Mouse (Mus musculus): Measurements from ENCODE around the gene Pgs1. TPM values are rescaled to one million over a fixed set of nuclear protein-coding genes. Genes with fewer than 3 reads are reported as not detected.

Gene Pgs1
- polyA plus RNA-seq, 1 experiment from 2014 or later = 43.1 TPM

- Histone ChIP-seq H3K9me3 (replicated peaks; ENCODE audit: control insufficient read depth, low read length) (no peaks in the 10 kb centered on the region), H3K36me3 (ENCODE audit: control insufficient read depth, insufficient read depth, low read length) (peaks cover 3% of the 10 kb centered on the region; the same call in 1 of the 2 replicates), H3K4me1 (ENCODE audit: control insufficient read depth, insufficient read depth, low read length) (peaks cover 35% of the 10 kb centered on the region), H3K4me3 (ENCODE audit: low read depth, low read length) (no peak overlapping the region), H3K27me3 (replicated peaks; ENCODE audit: control insufficient read depth, insufficient read depth, low read length) (no peaks in the 10 kb centered on the region), H3K4me2 (ENCODE audit: low read length) (no peak overlapping the region), H3K27ac (ENCODE audit: low read depth, low read length) (no peak overlapping the region), H3K9ac (ENCODE audit: low read length) (no peak overlapping the region)
- DNase-seq (ENCODE audit: low spot score) = no peak
- ATAC-seq = no peak
- WGBS = 54% methylated on average over 2 of the region's 2 CpGs
Measured at GRCm38 (mm10) chr11:117971646-117972242, 14.3 kb upstream of the Pgs1 start.

GRCm38 (mm10) chr11:117972656-117973558 lies 13.2 kb upstream of the Pgs1 start:
- Histone ChIP-seq H3K9ac (ENCODE audit: low read length) (no peak overlapping the region), H3K9me3 (replicated peaks; ENCODE audit: control insufficient read depth, low read length) (no peaks in the 10 kb centered on the region), H3K4me1 (ENCODE audit: control insufficient read depth, insufficient read depth, low read length) (peaks cover 24% of the 10 kb centered on the region), H3K4me2 (ENCODE audit: low read length) (no peak overlapping the region), H3K27ac (ENCODE audit: low read depth, low read length) (no peak overlapping the region), H3K4me3 (ENCODE audit: low read depth, low read length) (no peak overlapping the region), H3K27me3 (replicated peaks; ENCODE audit: control insufficient read depth, insufficient read depth, low read length) (no peaks in the 10 kb centered on the region), H3K36me3 (ENCODE audit: control insufficient read depth, insufficient read depth, low read length) (no peaks in the 10 kb centered on the region)
- DNase-seq (ENCODE audit: low spot score) = no peak
- WGBS = 60% methylated on average over 11 of the region's 11 CpGs
- no peak for ATAC-seq

GRCm38 (mm10) chr11:117973569-117973968 lies 12.5 kb upstream of the Pgs1 start:
- DNase-seq (ENCODE audit: low spot score) (no peak), ATAC-seq (no peak)
- Histone ChIP-seq H3K36me3 (ENCODE audit: control insufficient read depth, insufficient read depth, low read length) (no peaks in the 10 kb centered on the region), H3K4me3 (ENCODE audit: low read depth, low read length) (no peak overlapping the region), H3K4me2 (ENCODE audit: low read length) (no peak overlapping the region), H3K27me3 (replicated peaks; ENCODE audit: control insufficient read depth, insufficient read depth, low read length) (no peaks in the 10 kb centered on the region), H3K4me1 (ENCODE audit: control insufficient read depth, insufficient read depth, low read length) (peaks cover 21% of the 10 kb centered on the region), H3K27ac (ENCODE audit: low read depth, low read length) (no peak overlapping the region), H3K9ac (ENCODE audit: low read length) (no peak overlapping the region), H3K9me3 (replicated peaks; ENCODE audit: control insufficient read depth, low read length) (no peaks in the 10 kb centered on the region)
- WGBS = 48% methylated on average over 5 of the region's 5 CpGs

- Histone ChIP-seq H3K4me3 (ENCODE audit: low read depth, low read length) (no peak overlapping the region), H3K4me2 (ENCODE audit: low read length) (no peak overlapping the region), H3K4me1 (ENCODE audit: control insufficient read depth, insufficient read depth, low read length) (peaks cover 21% of the 10 kb centered on the region), H3K27me3 (replicated peaks; ENCODE audit: control insufficient read depth, insufficient read depth, low read length) (no peaks in the 10 kb centered on the region), H3K36me3 (ENCODE audit: control insufficient read depth, insufficient read depth, low read length) (no peaks in the 10 kb centered on the region), H3K9me3 (replicated peaks; ENCODE audit: control insufficient read depth, low read length) (no peaks in the 10 kb centered on the region), H3K27ac (ENCODE audit: low read depth, low read length) (no peak overlapping the region), H3K9ac (ENCODE audit: low read length) (no peak overlapping the region)
- no peak for DNase-seq (ENCODE audit: low spot score)
- WGBS = 32% methylated on average over 14 of the region's 14 CpGs
- no peak for ATAC-seq
Measured at GRCm38 (mm10) chr11:117974327-117975125, 11.6 kb upstream of the Pgs1 start.

- peak; percentile 30; the same call in 1 of the 2 replicates for ATAC-seq
- peak overlapping the region; percentile 71; the same call in 1 of the 2 replicates for H3K27ac ChIP-seq (ENCODE audit: low read depth, low read length)
- DNase-seq (ENCODE audit: low spot score) = peak; percentile 47
Measured at GRCm38 (mm10) chr11:117975211-117975967, 10.7 kb upstream of the Pgs1 start.

GRCm38 (mm10) chr11:117976081-117976582 lies 10.0 kb upstream of the Pgs1 start:
- 0 out of 2 replicates have a peak overlapping the region, but pooled peaks have one; percentile 17 for H3K9ac ChIP-seq (ENCODE audit: low read length)
- H3K4me2 ChIP-seq (ENCODE audit: low read length) = peak overlapping the region; percentile 12; the same call in 1 of the 2 replicates

More at GRCm38 (mm10) chr11:117975211-117975967, 10.7 kb upstream of the Pgs1 start:
- no peak overlapping the region for H3K4me3 ChIP-seq (ENCODE audit: low read depth, low read length)
- 2% methylated on average over 18 of the region's 18 CpGs for WGBS
- H3K27me3 ChIP-seq (replicated peaks; ENCODE audit: control insufficient read depth, insufficient read depth, low read length) = no peaks in the 10 kb centered on the region
- peaks cover 19% of the 10 kb centered on the region for H3K4me1 ChIP-seq (ENCODE audit: control insufficient read depth, insufficient read depth, low read length)
- H3K9ac ChIP-seq (ENCODE audit: low read length) = 0 out of 2 replicates have a peak overlapping the region, but pooled peaks have one; percentile 17
- H3K36me3 ChIP-seq (ENCODE audit: control insufficient read depth, insufficient read depth, low read length) = no peaks in the 10 kb centered on the region
- H3K9me3 ChIP-seq (replicated peaks; ENCODE audit: control insufficient read depth, low read length) = no peaks in the 10 kb centered on the region
- peak overlapping the region; percentile 12; the same call in 1 of the 2 replicates for H3K4me2 ChIP-seq (ENCODE audit: low read length)

GRCm38 (mm10) chr11:117977694-117978360 lies 8.3 kb upstream of the Pgs1 start:
- no peak for ATAC-seq

More at GRCm38 (mm10) chr11:117976081-117976582, 10.0 kb upstream of the Pgs1 start:
- Histone ChIP-seq H3K36me3 (ENCODE audit: control insufficient read depth, insufficient read depth, low read length) (no peaks in the 10 kb centered on the region), H3K27ac (ENCODE audit: low read depth, low read length) (peak overlapping the region; percentile 71; the same call in 1 of the 2 replicates), H3K4me3 (ENCODE audit: low read depth, low read length) (no peak overlapping the region), H3K9me3 (replicated peaks; ENCODE audit: control insufficient read depth, low read length) (no peaks in the 10 kb centered on the region), H3K27me3 (replicated peaks; ENCODE audit: control insufficient read depth, insufficient read depth, low read length) (no peaks in the 10 kb centered on the region), H3K4me1 (ENCODE audit: control insufficient read depth, insufficient read depth, low read length) (peaks cover 19% of the 10 kb centered on the region)
- 3% methylated on average over 8 of the region's 8 CpGs for WGBS
- DNase-seq (ENCODE audit: low spot score) (peak; percentile 79), ATAC-seq (peak; percentile 79)

More at GRCm38 (mm10) chr11:117977694-117978360, 8.3 kb upstream of the Pgs1 start:
- Histone ChIP-seq H3K36me3 (ENCODE audit: control insufficient read depth, insufficient read depth, low read length) (no peaks in the 10 kb centered on the region), H3K4me1 (ENCODE audit: control insufficient read depth, insufficient read depth, low read length) (peaks cover 19% of the 10 kb centered on the region), H3K4me2 (ENCODE audit: low read length) (no peak overlapping the region), H3K9ac (ENCODE audit: low read length) (no peak overlapping the region), H3K27me3 (replicated peaks; ENCODE audit: control insufficient read depth, insufficient read depth, low read length) (no peaks in the 10 kb centered on the region), H3K4me3 (ENCODE audit: low read depth, low read length) (no peak overlapping the region), H3K9me3 (replicated peaks; ENCODE audit: control insufficient read depth, low read length) (no peaks in the 10 kb centered on the region), H3K27ac (ENCODE audit: low read depth, low read length) (no peak overlapping the region)
- 62% methylated on average over 4 of the region's 5 CpGs for WGBS
- no peak for DNase-seq (ENCODE audit: low spot score)
